Mouse (Mus musculus) stomach, postnatal 0 days (tissue): ENCODE data around the gene Cr1l. TPM values are rescaled to one million over a fixed set of nuclear protein-coding genes. Genes with fewer than 3 reads are reported as not detected.
A peak's percentile ranks its signal among the peaks of the same experiment; 100 is the strongest.

Source experiments
- ATAC-seq: fragments of 200-750 bp; cut with Nextera tagmentation; 2 replicates; pipeline ENCODE4 v1.8.0; 2017; ENCODE audit not compliant: low FRiP score, low TSS enrichment
- DNase-seq: peaks from one replicate; pipeline ENCODE4 v3.0.0-alpha.2; 2016; ENCODE audit warnings: low spot score
- H3K27ac ChIP-seq: fragments of 300-500 bp; sonication (generic); replicated peaks from 2 replicates; pipeline ENCODE4 v1.5.1; 2014; ENCODE audit warnings: mild to moderate bottlenecking, control low read depth
- H3K27me3 ChIP-seq: fragments of 300-500 bp; sonication (generic); 2 replicates; pipeline ENCODE4 v1.6.1; 2014; ENCODE audit warnings: low read length; ENCODE audit not compliant: control insufficient read depth, insufficient read depth
- H3K36me3 ChIP-seq: fragments of 300-500 bp; sonication (generic); 2 replicates; pipeline ENCODE4 v1.6.1; 2014; ENCODE audit warnings: low read length, mixed read lengths; ENCODE audit not compliant: control insufficient read depth, insufficient read depth
- H3K4me1 ChIP-seq: fragments of 300-500 bp; sonication (generic); replicated peaks from 2 replicates; pipeline ENCODE4 v1.6.1; 2014; ENCODE audit warnings: antibody characterized with exemption; ENCODE audit not compliant: control insufficient read depth, insufficient read depth
- H3K4me2 ChIP-seq: fragments of 300-500 bp; sonication (generic); replicated peaks from 2 replicates; pipeline ENCODE4 v1.6.1; 2014; ENCODE audit warnings: low read depth, mild to moderate bottlenecking, control low read depth, moderate library complexity
- H3K4me3 ChIP-seq: fragments of 300-500 bp; sonication (generic); 2 replicates; pipeline ENCODE4 v1.5.1; 2014; ENCODE audit warnings: low read depth, low read length, control low read depth
- H3K9ac ChIP-seq: fragments of 300-500 bp; sonication (generic); 2 replicates; pipeline ENCODE4 v1.6.1; 2014; ENCODE audit warnings: mild to moderate bottlenecking, low read length, control low read depth, mixed read lengths
- H3K9me3 ChIP-seq: fragments of 300-500 bp; sonication (generic); 2 replicates; pipeline ENCODE4 v1.6.1; 2016; ENCODE audit warnings: low read length; ENCODE audit not compliant: control insufficient read depth
- CTCF ChIP-seq: IDR thresholded peaks from 2 replicates; pipeline ENCODE4 v1.5.1; 2016; ENCODE audit warnings: antibody characterized with exemption, low read depth, mild to moderate bottlenecking, moderate library complexity
- EP300 ChIP-seq: optimal IDR thresholded peaks from 2 replicates; pipeline ENCODE3; 2016; ENCODE audit warnings: antibody characterized with exemption
- WGBS: fragments of 180-500 bp; shearing (Covaris S2); extraction: QIAGEN DNeasy Blood & Tissue Kit; methylation state at CpG from one replicate; pipeline ENCODE4 v1.1.7; 2014; 5-methylcytosine and 5-hydroxymethylcytosine counted together
- polyA plus RNA-seq: library from polyadenylated mRNA; unstranded; fragments of >200 nt; fragmentation: Nextera tagmentation; extraction: Ambion mirVana; gene quantifications from 2 replicates; pipeline ENCODE4 v1.2.1, GENCODE M21; 2015

Cr1l gene
- polyA plus RNA-seq, 1 experiment from 2014 or later, result 74.6 TPM

DNA sequence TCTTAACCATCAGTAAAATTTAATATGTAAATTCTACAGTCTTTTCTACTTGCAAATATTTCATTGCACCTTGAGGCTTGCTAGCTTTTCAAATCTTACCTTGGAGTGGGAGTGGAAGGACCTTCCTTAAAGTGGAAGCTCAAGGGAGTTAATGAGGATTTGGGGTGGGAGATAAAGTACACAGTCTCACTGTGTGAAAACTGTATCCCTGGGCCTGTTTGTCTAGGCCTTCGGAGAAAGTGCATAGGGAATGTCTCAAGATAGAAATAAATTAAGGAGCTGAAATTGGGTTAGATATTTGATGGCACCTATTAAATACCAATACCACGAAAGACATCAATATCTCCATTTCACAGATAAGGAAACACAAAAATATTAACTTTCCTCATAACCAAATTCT lies 907 bp downstream of the Cr1l start:
- H3K27ac ChIP-seq, result peak overlapping the region; percentile 98; the same call in 1 of the 2 replicates
- no peak for ATAC-seq

DNA sequence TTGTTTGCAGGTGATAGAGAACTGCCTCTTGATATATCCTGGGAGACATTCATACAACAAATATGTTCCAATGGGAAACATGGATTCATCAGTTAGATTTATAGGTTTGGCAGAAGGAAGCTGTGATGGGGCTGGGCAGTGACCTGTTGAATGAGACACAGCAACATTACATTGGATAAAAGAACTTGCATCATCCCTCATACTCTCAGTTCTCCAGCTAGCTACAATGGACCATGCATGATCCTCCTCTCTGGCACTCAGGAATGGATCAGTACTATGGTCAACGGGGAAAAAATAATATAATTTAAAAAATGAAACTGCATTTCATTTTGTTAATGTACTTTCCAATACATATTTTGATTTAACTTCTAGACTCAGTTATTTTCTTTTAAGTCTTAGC lies 1.5 kb downstream of the Cr1l start:
- H3K4me3 ChIP-seq, result no peak overlapping the region
- H3K9me3 ChIP-seq, result no peaks in the 10 kb centered on the region
- H3K4me2 ChIP-seq, result 0 out of 2 replicates have a peak overlapping the region, but pooled peaks have one; percentile 31
- no peaks in the 10 kb centered on the region for H3K27me3 ChIP-seq
- no peak for TF ChIP-seq EP300
- no peak for TF ChIP-seq CTCF
- DNase-seq (no peak), ATAC-seq (no peak)
- WGBS, result 77% methylated on average over 1 of the region's 1 CpGs
- peaks cover 5% of the 10 kb centered on the region for H3K36me3 ChIP-seq
- H3K27ac ChIP-seq, result no peak overlapping the region
- no peak overlapping the region for H3K9ac ChIP-seq
- H3K4me1 ChIP-seq, result no peaks in the 10 kb centered on the region

More for the DNA sequence above, 907 bp downstream of the Cr1l start:
- Histone ChIP-seq H3K4me2 (peak overlapping the region; percentile 55), H3K9me3 (no peaks in the 10 kb centered on the region), H3K4me3 (peak overlapping the region; percentile 54), H3K4me1 (no peaks in the 10 kb centered on the region), H3K36me3 (peaks cover 5% of the 10 kb centered on the region), H3K9ac (peak overlapping the region; percentile 86), H3K27me3 (no peaks in the 10 kb centered on the region)
- DNase-seq, result no peak
- no peak for TF ChIP-seq EP300
- TF ChIP-seq CTCF, result no peak
- WGBS, result 10% methylated on average over 2 of the region's 2 CpGs

GRCm38 (mm10) chr1:195114414-195114813 lies 17.0 kb downstream of the Cr1l start:
- H3K9me3 ChIP-seq, result no peaks in the 10 kb centered on the region
- no peak overlapping the region for H3K4me2 ChIP-seq
- DNase-seq (no peak), ATAC-seq (no peak)
- no peaks in the 10 kb centered on the region for H3K4me1 ChIP-seq
- no peak overlapping the region for H3K9ac ChIP-seq
- 96% methylated on average over 1 of the region's 1 CpGs for WGBS
- H3K27ac ChIP-seq, result no peak overlapping the region
- no peaks in the 10 kb centered on the region; the same call in 1 of the 2 replicates for H3K36me3 ChIP-seq
- H3K4me3 ChIP-seq, result no peak overlapping the region
- H3K27me3 ChIP-seq, result no peaks in the 10 kb centered on the region
- TF ChIP-seq CTCF (no peak), EP300 (no peak)

GRCm38 (mm10) chr1:195113621-195114020 lies 17.8 kb downstream of the Cr1l start:
- Histone ChIP-seq H3K36me3 (no peaks in the 10 kb centered on the region; the same call in 1 of the 2 replicates), H3K9me3 (no peaks in the 10 kb centered on the region), H3K9ac (no peak overlapping the region), H3K4me1 (no peaks in the 10 kb centered on the region), H3K27me3 (no peaks in the 10 kb centered on the region), H3K4me3 (no peak overlapping the region), H3K27ac (no peak overlapping the region), H3K4me2 (no peak overlapping the region)
- TF ChIP-seq EP300, result no peak
- TF ChIP-seq CTCF, result peak; percentile 24
- ATAC-seq, result no peak
- WGBS, result 89% methylated on average over 4 of the region's 4 CpGs
- DNase-seq, result no peak

- ATAC-seq (no peak), DNase-seq (no peak)
- WGBS, result 29% methylated on average over 4 of the region's 4 CpGs
- Histone ChIP-seq H3K4me2 (no peak overlapping the region), H3K9ac (no peak overlapping the region), H3K4me1 (no peaks in the 10 kb centered on the region), H3K9me3 (no peaks in the 10 kb centered on the region), H3K27me3 (no peaks in the 10 kb centered on the region), H3K27ac (no peak overlapping the region), H3K36me3 (peaks cover 3% of the 10 kb centered on the region), H3K4me3 (no peak overlapping the region)
- TF ChIP-seq CTCF, result no peak
- no peak for TF ChIP-seq EP300
Observed at GRCm38 (mm10) chr1:195100693-195101092, 30.7 kb downstream of the Cr1l start.

GRCm38 (mm10) chr1:195098004-195098403 lies 33.4 kb downstream of the Cr1l start:
- Histone ChIP-seq H3K4me1 (no peaks in the 10 kb centered on the region), H3K36me3 (no peaks in the 10 kb centered on the region), H3K4me2 (no peak overlapping the region), H3K27ac (no peak overlapping the region), H3K9ac (no peak overlapping the region), H3K9me3 (no peaks in the 10 kb centered on the region), H3K27me3 (no peaks in the 10 kb centered on the region), H3K4me3 (no peak overlapping the region)
- DNase-seq (no peak), ATAC-seq (no peak)
- WGBS, result 90% methylated on average over 1 of the region's 1 CpGs
- TF ChIP-seq EP300 (no peak), CTCF (no peak)
